Mouse (Mus musculus): ENCODE results near the gene Lyzl4. TPM values are rescaled to one million over a fixed set of nuclear protein-coding genes. Genes with fewer than 3 reads are reported as not detected.

Gene Lyzl4
- polyA plus RNA-seq, 1 experiment from 2014 or later, result not detected

DNA sequence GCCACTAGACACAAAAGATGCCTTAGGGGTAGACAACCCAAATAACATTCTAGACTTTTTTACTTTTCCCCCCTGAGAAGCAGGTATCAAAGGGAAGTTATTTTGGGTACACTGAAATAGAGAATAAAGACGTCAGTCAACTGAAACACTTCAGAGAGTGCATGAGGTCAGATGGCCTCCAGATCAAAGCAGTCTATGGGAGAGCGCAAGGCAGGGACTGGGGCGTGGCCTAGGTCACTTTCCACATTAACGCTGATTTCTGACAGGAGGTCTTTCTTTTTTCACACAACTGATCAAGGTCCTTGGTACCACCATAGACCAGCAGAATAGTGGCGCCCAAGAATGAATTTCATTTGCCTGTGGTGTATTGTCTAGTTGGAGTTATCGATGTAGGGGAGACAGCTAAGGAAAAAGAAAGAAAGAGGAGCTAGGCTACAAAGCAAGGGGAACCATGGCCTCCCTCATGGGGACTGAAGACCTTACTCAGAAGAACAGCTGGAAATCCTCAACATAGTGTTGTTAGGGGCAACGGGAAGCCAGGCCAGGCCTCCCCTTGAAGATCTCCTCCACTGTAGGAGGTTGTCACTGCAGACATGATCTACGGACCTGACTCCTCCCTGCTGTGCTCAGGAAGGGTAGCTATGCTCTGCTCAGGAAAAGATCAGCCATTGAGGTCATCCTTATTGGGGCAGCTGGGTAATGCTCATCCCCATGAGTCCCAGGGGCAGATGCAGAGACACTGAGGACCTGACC is 113.1 kb downstream of the Lyzl4 start:
- no peak for ATAC-seq (replicated peaks; ENCODE audit: insufficient number of reproducible peaks, low FRiP score, low TSS enrichment)
- no peaks in the 10 kb centered on the region for H3K4me1 ChIP-seq (ENCODE audit: control insufficient read depth, insufficient read depth, low read length)

More for the DNA sequence above, 113.1 kb downstream of the Lyzl4 start:
- H3K4me3 ChIP-seq (ENCODE audit: low read depth, low read length), result no peak overlapping the region
- H3K36me3 ChIP-seq (ENCODE audit: control insufficient read depth, insufficient read depth, low read length), result no peaks in the 10 kb centered on the region
- no peak overlapping the region for H3K27ac ChIP-seq (ENCODE audit: low read depth, low read length)
- H3K9ac ChIP-seq (ENCODE audit: low read depth, low read length), result no peak overlapping the region
- no peaks in the 10 kb centered on the region for H3K27me3 ChIP-seq (ENCODE audit: control insufficient read depth, insufficient read depth, low read length)
- 61% methylated on average over 8 of the region's 8 CpGs for WGBS (ENCODE audit: insufficient replicate concordance)
- H3K4me2 ChIP-seq, result no peak overlapping the region
- H3K9me3 ChIP-seq (replicated peaks; ENCODE audit: control insufficient read depth, low read length), result 0 out of 2 replicates have a peak, but pooled peaks cover 4% of the 10 kb centered on the region

Other genes starting within 250 kb of the Lyzl4 start
- 3.4 TPM in 2 replicates for gene Cck, start 146.4 kb downstream of the Lyzl4 start, polyA plus RNA-seq (2014; fragmentation: Nextera tagmentation; extraction: Ambion mirVana)
- 0.17 TPM in 1 of 2 replicates, not detected in the other for gene Vipr1, start 620 bp upstream of the Lyzl4 start, polyA plus RNA-seq (2014; fragmentation: Nextera tagmentation; extraction: Ambion mirVana)
- 4.3 and 4.8 TPM in 2 replicates for gene Sec22c, start 63.4 kb upstream of the Lyzl4 start, polyA plus RNA-seq (2014; fragmentation: Nextera tagmentation; extraction: Ambion mirVana)
- 153 and 161 TPM in 2 replicates for gene Ss18l2, start 68.2 kb upstream of the Lyzl4 start, polyA plus RNA-seq (2014; fragmentation: Nextera tagmentation; extraction: Ambion mirVana)
- 46.8 and 64.6 TPM in 2 replicates for gene Nktr, start 77.1 kb upstream of the Lyzl4 start, polyA plus RNA-seq (2014; fragmentation: Nextera tagmentation; extraction: Ambion mirVana)
- gene Zfp651, start 117.2 kb upstream of the Lyzl4 start, polyA plus RNA-seq (2014; fragmentation: Nextera tagmentation; extraction: Ambion mirVana), result 7.1 and 7.8 TPM in 2 replicates
- gene Klhl40, start 135.5 kb upstream of the Lyzl4 start, polyA plus RNA-seq (2014; fragmentation: Nextera tagmentation; extraction: Ambion mirVana), result 0.59 and 0.84 TPM in 2 replicates
- gene Hhatl, start 150.4 kb upstream of the Lyzl4 start, polyA plus RNA-seq (2014; fragmentation: Nextera tagmentation; extraction: Ambion mirVana), result 3.6 and 4.8 TPM in 2 replicates
- gene Ccdc13, start 197.4 kb upstream of the Lyzl4 start, polyA plus RNA-seq (2014; fragmentation: Nextera tagmentation; extraction: Ambion mirVana), result 0.23 TPM in 1 of 2 replicates, not detected in the other
- 241 and 243 TPM in 2 replicates for gene Higd1a, start 216.3 kb upstream of the Lyzl4 start, polyA plus RNA-seq (2014; fragmentation: Nextera tagmentation; extraction: Ambion mirVana)

All from heart, embryonic 11.5 days (tissue).